Mouse (Mus musculus): ENCODE data around the gene Gnpnat1.
"Not testable (repeated sequence)": the region's sequence is repeated elsewhere in the genome, so short reads cannot be mapped to it uniquely, and the experiment has no call there.

Gnpnat1 gene

DNA sequence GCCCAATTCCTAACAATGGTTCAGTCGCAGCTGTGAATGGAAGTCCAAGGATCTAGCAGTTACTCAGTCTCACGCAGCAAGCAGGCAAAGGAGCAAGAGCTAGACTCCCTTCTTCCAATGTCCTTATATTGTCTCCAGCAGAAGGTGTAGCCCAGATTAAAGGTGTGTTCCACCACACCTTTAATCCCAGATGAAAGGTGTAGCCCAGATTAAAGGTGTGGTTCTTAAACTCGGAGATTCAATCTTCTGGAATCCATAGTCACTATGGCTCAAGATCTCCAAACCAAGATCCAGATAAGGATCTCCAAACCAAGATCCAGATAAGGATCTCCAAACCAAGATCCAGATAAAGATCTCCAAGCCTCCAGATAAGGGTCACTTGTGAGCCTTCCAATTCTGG lies at the start of gene Gnpnat1:
Gene Gnpnat1 (minus strand): TSS at position 101 of the 400 bp plus-strand sequence.
- not testable (repeated sequence) for DNase-seq (ENCODE audit: low spot score)

DNA sequence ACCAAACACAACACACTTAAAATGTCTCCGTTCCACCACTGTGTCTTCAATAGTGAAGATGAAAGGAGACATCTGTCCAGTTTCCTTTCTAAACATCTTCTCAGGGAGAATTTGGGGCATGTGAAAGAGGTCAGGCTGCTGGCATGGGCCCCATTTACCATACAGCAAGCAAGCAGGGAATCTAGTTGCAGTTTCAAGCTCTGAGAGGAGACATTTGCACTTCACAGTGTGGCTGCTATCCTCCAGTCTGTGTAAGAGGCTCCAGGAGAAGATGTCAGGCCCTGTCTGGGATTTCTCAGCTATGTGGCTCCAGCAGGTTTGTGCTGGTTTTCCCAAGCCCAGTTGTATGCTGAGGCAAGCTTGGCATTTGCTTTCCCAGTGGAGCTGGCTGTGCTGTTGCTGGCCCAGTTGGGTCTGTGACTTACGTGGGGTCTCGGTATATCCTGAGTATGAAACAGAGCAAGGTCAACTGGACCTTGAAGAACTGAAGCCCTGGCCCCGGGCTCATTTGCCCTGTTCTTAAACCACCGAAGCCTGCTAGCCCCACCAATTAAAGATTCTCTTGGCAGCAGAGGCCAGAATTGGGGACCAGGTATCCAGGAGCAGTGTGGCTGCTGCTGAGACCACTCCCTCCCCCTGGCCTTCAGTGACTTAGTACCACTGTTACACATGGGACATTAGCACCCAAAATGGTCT lies 49.0 kb upstream of the Gnpnat1 start:
- DNase-seq (ENCODE audit: low spot score): no peak

DNA sequence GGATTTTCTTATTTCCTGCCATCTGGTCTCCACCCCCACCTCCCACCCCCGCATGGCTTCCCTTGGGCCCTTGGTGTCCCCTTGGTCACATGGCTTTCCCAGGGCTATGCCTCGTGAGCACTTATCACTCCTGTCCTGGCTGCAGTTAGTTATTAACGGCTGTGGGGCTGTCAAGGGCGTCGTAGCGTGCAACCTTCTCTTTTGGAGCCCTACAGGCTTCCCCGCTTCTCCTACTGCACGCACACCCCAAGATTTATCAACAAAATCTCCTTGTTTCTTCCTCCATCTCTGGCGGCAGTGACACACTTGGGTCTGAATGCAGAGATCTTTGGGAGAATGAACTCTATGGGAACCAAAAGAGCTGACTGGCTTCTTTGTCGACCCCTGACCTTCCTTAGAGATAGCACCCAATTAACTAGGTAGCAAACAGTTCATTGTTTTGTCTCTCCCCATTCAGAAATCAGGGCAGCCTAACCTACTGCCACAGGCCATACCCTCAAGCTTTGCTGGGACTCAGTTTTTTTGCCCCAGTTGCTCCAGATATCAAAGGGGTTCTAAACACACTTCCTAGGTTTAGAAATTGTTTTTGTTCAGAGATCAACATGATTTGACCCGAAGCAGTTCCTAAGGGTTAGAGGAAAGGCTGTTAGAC lies 48.3 kb upstream of the Gnpnat1 start:
- DNase-seq (ENCODE audit: low spot score): no peak

DNA sequence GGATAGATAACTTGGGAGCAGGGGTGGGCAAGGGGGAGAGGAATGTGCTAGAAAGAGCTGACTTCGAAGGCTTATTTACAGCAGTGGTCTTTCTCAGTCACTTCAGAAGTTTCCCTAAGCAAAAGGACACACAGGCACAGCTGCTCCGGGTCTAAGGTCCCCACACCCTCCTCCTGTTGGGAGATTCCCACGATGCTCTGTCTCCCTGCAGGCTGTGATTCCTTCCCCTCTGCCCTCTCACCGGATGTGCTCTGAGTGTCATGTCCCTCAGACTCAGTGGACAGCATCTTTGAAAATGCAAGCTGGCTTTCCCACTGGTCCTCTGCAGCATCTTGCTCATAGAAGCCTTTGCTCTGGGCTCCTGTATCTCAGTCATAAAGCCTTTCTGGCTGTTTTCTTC lies 47.4 kb upstream of the Gnpnat1 start:
- DNase-seq (ENCODE audit: low spot score): no peak

DNA sequence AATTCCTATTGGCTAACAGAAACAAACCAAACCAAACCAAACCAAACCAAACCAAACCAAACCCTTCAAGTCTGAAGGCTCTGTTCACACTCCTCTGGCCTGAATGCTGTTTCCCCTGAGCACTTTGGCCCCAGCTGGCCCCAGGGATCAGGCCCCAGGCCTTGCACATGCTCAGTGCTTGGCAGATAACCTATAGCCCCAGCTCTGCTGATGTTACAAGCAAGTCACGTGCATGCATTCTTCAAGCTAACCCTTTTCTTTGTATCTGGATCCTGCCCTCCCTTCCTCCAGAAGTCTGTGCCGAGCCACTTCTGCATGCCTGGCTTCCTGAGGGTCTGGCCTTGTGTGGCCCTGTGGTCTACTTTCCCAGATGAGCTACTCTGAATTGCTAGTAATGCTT lies 46.4 kb upstream of the Gnpnat1 start:
- DNase-seq (ENCODE audit: low spot score): no peak

DNA sequence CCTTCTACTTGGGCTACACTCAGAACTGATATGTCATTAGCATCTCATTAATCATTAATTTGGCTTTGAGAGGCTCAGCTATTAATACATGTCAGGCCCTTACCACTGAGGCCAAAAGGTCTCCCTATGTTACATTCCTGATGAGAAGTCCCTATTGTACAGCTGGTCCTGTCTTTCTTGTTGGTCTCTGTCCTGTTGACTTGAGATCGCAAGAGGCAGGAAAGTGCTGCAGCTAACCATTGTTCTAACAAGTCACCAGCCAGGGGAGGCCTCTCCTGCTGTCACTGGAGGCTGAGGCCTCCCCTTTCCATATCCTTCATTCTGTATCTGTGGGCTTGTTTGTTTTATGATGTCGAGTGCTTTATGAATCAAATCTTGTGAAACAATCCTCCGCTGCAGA lies 42.1 kb upstream of the Gnpnat1 start:
- DNase-seq (ENCODE audit: low spot score): no peak

DNA sequence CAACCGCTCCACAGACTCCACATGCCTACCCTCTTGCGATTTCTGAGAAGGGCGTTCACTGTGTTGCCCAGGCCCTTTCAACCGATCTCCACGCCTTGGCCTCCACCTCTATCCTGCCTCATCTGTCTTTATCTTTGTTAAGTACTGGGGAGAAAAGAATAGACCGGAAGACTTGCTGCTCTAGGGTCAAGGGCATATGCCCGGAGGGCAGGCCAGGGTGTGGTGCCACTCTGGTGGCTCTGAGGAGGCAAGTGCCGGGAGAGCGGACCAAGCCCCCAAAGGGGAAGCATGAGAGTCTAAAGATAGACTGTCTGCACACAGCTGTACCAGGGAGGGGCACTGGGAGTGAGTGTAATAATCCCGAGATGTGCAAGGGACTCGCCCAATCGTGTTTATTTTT lies 40.7 kb upstream of the Gnpnat1 start:
- no peak for DNase-seq (ENCODE audit: low spot score)

DNA sequence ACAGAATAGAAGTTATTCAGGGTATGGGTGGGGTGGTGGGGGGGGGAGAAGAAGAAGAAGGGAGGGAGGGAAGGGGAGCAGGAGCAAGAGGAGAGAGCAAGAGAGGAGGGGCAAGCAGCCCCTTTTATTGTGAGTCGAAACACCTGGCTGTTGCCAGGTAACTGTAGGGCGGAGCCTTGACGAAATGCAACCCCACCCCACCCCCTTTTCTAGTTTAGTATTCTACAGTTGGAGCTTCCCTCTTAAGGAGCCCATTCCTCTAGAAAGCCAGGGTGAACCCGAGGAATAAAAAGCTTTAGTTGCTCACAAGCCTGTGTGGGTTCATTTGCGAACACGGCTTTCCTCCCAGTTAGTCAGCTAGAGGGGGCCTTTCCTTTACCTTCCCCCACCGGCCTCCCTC lies 40.2 kb upstream of the Gnpnat1 start:
- no peak for DNase-seq (ENCODE audit: low spot score)

DNA sequence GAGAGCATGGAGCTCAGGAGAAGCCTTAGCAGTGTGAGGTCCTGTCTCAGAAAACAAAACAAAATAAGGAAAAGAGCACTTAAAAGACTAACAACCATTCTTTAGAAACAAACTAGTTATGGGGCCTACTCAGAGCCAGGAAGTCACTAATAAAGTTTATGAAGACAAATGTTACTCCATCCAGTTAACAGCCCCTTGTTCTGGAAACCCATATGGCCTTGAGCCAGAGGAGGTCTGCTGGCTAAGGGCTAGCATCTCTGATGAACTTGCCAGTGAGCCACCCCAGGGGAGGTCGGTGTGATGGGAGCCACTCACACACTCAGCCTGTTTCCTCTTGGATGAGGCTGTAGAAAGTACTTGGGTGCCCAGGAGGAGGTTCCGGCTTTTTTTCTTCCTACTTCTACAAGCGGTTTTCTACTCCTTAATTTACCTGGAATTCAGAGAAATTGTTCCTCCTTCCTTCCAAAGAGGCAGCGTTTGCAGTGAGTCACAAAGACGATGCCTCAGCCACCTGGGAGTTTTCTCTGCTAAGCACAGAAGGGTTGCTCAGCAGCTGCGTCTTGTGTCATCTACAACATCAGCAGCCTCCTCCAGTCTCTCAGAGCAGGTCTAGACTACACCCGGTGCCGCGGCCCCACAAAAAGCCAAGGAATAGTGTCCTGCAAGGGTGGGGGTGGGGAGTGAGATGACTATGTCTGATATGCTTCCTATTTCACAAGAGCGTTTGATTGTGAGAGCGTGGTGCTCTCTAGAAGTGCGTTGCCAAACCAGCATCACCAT lies 38.3 kb upstream of the Gnpnat1 start:
- DNase-seq (ENCODE audit: low spot score): no peak

DNA sequence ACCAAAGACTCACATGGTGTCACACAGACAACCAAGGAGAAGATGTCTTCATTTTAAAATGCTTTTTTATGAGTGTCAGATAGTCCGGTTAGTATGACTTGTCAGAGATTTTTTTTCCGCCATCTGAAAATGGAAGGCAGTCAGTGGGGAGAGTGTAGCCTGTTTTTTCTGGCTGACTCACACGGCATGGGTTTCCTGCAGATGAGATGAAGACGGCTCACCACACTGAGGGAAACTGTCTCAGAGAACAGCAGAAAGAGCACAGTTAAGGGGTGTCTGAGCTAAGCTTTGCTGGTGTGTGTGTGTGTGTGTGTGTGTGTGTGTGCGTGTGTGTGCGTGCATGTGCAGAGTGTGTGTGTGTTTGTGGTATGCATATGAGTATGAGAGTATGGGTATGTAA lies 36.6 kb upstream of the Gnpnat1 start:
- DNase-seq (ENCODE audit: low spot score): no peak

DNA sequence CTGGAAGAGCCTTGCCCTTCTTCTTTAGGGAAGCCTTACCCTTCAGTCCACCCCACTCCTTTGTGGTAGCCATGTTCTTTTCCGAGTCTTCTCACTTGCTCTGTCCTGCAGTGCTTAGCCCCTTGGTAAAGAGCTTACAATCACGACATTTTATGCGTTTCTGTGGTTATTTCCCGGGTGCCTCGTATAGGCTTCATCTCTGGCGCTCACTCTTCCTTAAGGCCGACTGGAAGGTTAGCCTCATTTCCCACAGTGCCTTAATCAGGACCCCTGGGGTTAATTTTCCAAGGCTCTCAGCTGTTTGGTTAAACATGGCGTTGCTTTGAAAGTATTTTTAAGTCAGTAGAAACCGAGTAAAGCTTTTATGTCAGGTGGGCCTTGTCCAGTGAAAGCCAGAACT lies 34.7 kb upstream of the Gnpnat1 start:
- no peak for DNase-seq (ENCODE audit: low spot score)

DNA sequence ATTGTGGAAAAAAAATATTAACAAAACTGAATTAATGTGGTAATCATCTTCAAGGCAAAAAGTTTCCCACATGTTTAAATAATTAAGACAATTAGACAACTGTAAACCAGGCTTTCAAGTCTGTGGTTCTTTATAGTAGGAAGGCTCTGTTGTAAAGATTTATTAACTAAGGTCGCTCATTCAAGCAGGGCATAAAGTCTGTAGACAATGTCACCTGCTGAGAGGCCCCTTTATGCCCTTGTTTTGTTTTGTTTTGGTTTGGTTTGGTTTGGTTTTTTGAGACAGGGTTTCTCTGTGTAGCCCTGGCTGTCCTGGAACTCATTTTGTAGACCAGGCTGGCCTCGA lies 34.2 kb upstream of the Gnpnat1 start:
- DNase-seq (ENCODE audit: low spot score): no peak

DNA sequence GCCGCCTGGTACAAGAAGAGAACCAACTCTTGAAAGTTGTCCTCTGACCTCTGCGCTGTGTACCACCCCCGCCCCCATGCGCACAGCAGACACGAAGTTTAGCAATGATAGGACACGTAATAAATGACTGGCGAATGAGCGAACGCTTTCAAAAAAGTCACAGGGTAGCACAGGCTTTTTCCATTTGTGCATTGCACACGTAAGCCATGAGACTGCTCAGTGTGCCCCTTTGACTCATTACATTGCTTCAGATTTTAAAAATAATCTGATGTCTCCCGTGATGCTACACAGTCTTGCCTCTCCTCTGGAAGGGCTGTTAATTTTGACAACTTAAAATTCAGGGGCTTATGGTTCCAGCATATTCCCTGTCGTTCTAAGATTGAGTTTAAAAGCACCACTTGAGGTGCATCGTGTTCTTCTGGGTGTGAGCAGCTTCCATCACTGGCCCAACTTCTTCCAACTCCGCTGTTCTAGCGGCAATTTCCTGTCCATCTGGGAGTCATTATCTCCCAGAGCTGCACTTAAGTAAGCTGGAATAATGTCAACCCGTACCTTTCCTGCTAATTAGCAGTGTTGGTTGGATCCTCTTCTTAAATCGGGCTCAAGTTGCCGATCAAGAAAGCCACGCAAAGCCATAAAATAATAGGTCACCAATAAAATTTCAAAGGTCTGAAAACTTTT lies 33.7 kb upstream of the Gnpnat1 start:
- no peak for DNase-seq (ENCODE audit: low spot score)

DNA sequence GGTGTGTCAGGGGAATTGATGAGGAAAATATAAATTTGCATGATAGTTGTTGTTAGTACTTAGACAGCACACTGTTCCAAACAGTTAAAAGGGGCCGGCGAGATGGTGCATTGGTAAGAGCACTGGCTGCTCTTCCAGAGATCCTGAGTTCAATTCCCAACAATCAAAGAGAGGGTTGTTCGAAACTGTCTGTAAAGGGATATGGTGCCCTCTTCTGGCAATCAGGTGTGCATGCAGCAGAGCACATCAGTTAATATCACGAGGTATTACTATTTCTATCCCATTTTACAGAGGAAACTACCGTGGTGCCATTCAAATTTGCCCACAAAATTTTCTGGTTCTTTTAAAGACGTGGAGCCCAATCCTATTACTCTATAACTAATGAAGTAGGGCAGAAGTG lies 29.5 kb upstream of the Gnpnat1 start:
- no peak for DNase-seq (ENCODE audit: low spot score)

DNA sequence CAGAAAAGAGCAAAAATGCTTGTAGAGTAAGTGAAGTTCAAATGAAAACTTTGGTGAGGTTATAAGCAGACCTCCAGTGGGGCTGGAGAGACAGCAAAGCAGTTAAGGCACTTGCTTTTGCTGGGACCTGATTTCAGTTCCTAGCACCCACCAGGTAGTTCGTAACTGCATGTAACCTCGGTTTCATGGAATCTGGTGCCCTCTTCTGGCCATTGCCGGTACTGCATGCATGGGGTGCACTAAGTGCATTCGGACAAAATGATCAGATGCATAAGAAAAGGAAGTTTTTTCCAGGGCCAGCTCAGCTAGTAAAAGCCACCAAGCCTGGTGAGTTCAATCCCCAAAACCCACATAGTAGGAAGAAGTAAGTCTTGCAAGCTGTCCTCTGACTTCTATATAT lies 27.3 kb upstream of the Gnpnat1 start:
- no peak for DNase-seq (ENCODE audit: low spot score)

DNA sequence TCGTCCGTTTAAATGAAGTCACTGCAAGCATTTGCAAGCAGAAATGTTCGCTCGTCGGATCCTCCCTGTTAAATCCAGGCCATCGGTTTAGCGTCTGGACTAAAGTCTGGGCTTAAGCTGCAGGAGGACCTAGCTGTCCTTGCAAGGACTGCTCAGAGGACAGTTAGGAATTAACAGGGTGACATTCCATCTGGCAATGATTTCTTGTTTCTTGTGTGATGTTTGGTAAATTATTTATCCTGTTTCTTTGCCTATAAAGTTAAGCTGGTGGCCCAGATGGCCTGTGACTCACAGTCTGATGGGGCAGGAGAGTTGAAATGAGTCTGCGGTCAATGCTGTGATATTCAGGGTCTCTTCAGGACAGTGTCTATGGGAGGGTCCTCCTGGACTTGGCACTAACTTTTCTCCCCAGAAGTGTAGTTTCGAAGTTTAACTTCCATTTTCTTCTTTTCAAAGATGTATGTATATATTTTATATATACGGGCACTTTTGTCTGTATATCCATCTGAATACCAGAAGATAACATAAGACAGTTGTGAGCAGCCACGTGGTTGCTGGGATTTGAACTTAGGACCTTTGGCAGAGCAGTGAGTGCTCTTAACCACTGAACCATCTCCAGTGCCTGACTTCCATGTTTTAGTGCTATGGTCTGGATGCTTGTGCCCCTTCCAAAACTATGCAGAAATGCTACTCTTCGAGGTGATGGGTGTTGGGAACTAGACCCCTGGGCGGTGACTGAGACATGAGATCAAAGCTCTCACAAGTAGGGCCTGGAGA lies 25.5 kb upstream of the Gnpnat1 start:
- no peak for DNase-seq (ENCODE audit: low spot score)

DNA sequence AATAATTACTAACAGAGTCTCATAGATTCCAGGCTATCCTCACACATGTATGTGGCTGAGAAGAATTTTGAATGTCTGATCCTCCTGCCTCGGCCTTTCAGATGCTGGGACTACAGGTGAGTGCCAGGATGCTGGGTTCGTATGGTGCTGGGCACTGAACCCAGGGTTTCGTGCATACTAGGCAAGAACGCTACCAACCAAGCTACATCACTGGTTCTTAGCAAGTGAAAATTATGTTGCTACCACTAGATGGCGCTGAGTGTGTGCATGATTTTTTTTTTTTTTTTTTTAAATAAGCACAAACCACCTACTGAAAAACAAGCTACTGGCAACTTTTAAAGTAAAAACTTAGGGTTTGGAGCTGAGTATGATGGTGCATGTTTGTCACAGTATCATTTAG lies 18.5 kb upstream of the Gnpnat1 start:
- DNase-seq (ENCODE audit: low spot score): peak; percentile 15

DNA sequence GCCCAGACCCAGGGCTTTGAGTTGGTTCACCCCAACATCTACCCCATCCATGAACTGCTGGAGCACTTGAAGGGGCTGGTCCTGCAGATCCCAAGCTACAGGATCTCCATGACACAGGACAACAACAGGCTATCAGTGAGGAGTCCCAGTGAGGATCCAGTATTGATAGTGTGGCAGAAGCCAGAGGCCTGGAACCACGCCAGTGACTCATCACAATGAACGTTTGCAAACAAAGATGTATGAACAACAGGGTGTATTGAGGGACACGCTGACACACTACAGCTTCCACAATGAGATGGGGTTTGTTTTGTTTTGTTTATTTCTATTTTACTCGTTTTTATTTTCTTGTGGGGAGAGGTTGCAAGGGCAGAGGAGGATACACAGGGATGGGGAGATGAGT lies 17.7 kb upstream of the Gnpnat1 start:
- peak; percentile 35 for DNase-seq (ENCODE audit: low spot score)

DNA sequence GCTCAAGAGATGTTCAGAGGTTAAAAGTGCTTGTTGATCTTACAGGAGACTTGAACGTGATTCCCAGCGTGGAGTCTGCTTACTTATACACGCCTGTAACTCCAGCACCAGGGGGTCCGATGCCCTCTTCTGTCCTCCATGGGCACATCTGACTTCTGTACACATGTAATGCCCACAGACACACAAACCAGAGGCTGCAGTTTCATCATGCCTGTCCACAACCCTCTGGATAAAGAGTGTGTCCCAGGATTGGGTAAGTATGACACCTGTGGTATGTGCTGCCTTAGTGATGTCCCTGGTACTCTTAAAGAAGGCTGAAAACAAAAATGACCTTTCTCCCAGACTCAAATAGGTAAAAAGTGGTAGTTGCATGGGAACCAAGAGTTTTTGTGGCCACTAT lies 14.6 kb upstream of the Gnpnat1 start:
- DNase-seq (ENCODE audit: low spot score): no peak

DNA sequence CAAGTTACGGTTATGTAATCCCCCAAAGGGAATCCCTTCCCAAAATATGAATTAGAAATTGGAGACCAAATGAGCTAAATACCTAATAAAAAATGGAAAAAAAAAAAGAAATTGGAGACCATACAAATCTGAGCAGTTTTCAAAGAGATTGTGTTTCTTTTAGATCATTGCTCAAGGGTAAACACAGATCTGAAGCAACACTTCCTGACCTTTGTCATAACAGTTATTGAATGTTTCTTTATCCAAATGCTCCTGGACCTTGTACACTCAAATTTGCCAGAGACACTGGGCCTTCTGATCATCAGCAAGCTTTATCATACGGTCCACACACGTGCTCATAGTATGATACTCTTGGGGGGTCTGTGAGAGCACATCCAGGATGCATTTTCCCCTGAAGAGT lies 13.8 kb upstream of the Gnpnat1 start:
- DNase-seq (ENCODE audit: low spot score): no peak

DNA sequence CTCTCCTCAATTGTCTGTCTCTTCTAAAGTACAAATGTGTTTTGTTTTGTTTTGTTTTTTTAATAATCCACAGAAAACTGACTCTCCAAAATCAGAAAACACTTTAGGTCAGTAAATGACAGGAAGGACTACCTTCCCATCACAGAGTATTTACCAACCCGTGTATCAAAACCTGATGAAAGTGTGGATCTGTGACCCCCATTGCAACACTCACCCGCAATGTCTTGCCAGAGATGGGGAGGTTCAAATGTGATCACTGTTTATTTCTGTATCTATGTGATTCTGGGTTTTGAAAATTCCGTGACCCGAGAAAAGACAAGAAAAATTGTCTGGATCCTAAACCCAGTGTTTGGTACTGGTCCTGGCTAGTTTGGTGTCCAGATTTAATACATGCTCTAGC lies 11.6 kb upstream of the Gnpnat1 start:
- DNase-seq (ENCODE audit: low spot score): no peak

DNA sequence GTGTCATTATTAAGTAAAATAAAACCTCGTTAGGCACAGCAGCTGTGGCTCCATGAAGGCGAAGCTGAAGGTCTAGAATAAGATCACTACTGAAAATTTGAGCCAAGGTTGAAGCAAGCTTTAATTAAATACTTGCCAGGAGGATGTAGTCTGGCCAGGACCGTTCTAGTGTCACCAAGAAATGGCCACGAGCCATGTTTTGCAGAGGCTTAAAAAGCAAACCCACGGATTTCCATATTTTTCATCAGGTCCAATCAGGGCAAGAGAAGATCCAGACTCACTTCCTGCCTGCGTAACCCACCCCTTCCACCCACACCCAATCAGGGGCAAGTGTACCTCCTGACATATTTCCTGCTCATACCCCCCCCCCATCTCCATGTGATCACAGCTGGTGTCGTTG lies 1.1 kb downstream of the Gnpnat1 start:
- DNase-seq (ENCODE audit: low spot score): no peak
